ENCODE assay signal across 8 mouse cellular contexts in genomic region chr7:16491759-16492158, GRCm38 (mm10). TPM values are rescaled to one million over a fixed set of nuclear protein-coding genes. Genes with fewer than 3 reads are reported as not detected.
DNase-seq lines count a peak whose midpoint lies in the region; TF ChIP-seq lines count a peak whose summit lies in the region.

No protein-coding gene starts in this region.

- H3K9me3 ChIP-seq in hindbrain, embryonic 10.5 days: no peaks in the 10 kb centered on the region

- no peak overlapping the region for H3K27ac ChIP-seq in embryonic fibroblast, embryonic 13.5 days (ENCODE audit: insufficient read depth, low read length)
- H3K27ac ChIP-seq in hindbrain, embryonic 10.5 days: no peak overlapping the region

- H3K4me3 ChIP-seq in embryonic fibroblast, embryonic 13.5 days (ENCODE audit: insufficient read depth, low read length): no peak overlapping the region
- H3K4me3 ChIP-seq in hindbrain, embryonic 10.5 days: no peak overlapping the region

- TF ChIP-seq CTCF in embryonic fibroblast, embryonic 13.5 days (IDR thresholded peaks at IDR 0.05; ENCODE audit: borderline replicate concordance, insufficient read depth, low read length): peak; percentile 91; the same call in 1 of the 2 replicates

- DNase-seq in MEL-GATA-1-ER (ENCODE audit: extremely low read depth, low read depth): peak; percentile 42
- DNase-seq in brain, adult 2 months (ENCODE audit: low read depth, low spot score): peak; percentile 82
- DNase-seq in hindbrain, embryonic 10.5 days (ENCODE audit: low spot score): peak; percentile 59
- peak; percentile 45 for DNase-seq in layer of hippocampus, adult 9-11 months
- peak; percentile 62 to 77 for DNase-seq in lung, postnatal 4 days
- peak; percentile 67 to 69 for DNase-seq in right cerebral cortex, postnatal 10 days (ENCODE audit: low spot score in 2 of 2)
- peak; percentile 55 to 56 for DNase-seq in urinary bladder, postnatal 36 days (ENCODE audit: low spot score in 2 of 2)

- no peaks in the 10 kb centered on the region for H3K27me3 ChIP-seq in hindbrain, embryonic 10.5 days (ENCODE audit: insufficient read depth, poor library complexity, severe bottlenecking)

- no peak for TF ChIP-seq POLR2A in embryonic fibroblast, embryonic 13.5 days (IDR thresholded peaks at IDR 0.05; ENCODE audit: low read depth, low read length)

- WGBS in hindbrain, embryonic 10.5 days: 31% methylated on average over 3 of the region's 3 CpGs

- no peaks in the 10 kb centered on the region for H3K4me1 ChIP-seq in embryonic fibroblast, embryonic 13.5 days (ENCODE audit: control insufficient read depth, insufficient read depth, low read length)
- H3K4me1 ChIP-seq in hindbrain, embryonic 10.5 days (replicated peaks): no peaks in the 10 kb centered on the region

- peaks cover 18% of the 10 kb centered on the region for H3K36me3 ChIP-seq in hindbrain, embryonic 10.5 days

RNA-seq across cellular contexts. Expression of gene Npas1, which starts 14.2 kb away (rescaled TPM):
- polyA plus RNA-seq in embryonic fibroblast, embryonic 13.5 days (2011; ENCODE audit: insufficient read length, low read depth, missing spikeins): not detected in 2 replicates
- polyA plus RNA-seq in hindbrain, embryonic 10.5 days (2016; fragmentation: Nextera tagmentation; extraction: Ambion mirVana): 0.63 and 0.91 TPM in 2 replicates

RNA-seq across cellular contexts. Expression of gene Tmem160, which starts 39.2 kb away (rescaled TPM):
- 19.0 and 27.7 TPM in 2 replicates for polyA plus RNA-seq in embryonic fibroblast, embryonic 13.5 days (2011; ENCODE audit: insufficient read length, low read depth, missing spikeins)
- 67.4 and 70.9 TPM in 2 replicates for polyA plus RNA-seq in hindbrain, embryonic 10.5 days (2016; fragmentation: Nextera tagmentation; extraction: Ambion mirVana)
